Mouse (Mus musculus) limb, embryonic 14.5 days (tissue): ENCODE measurements at regions not wholly inside any gene's neighbourhood (a gene's known extent, or its start where the extent isn't known, plus 50 kb on each side); places are given as distances from the start of the nearest gene placed in this dataset.

ENCODE experiments used
- ATAC-seq: fragments of 200-750 bp; cut with Nextera tagmentation; 2 replicates; pipeline ENCODE4 v1.8.0; 2017; ENCODE audit warnings: low read depth, moderate number of reproducible peaks, moderate TSS enrichment; ENCODE audit not compliant: low FRiP score
- DNase-seq: peaks from one replicate; pipeline ENCODE4 v3.0.0-alpha.2; 2015; ENCODE audit warnings: low spot score
- H3K27ac ChIP-seq: fragments of 300-500 bp; sonication (generic); replicated peaks from 2 replicates; pipeline ENCODE4 v1.5.1; 2014; ENCODE audit warnings: low read depth, mild to moderate bottlenecking, low read length, moderate library complexity, mixed read lengths
- H3K27me3 ChIP-seq: fragments of 300-500 bp; sonication (generic); 2 replicates; pipeline ENCODE4 v1.6.1; 2014; ENCODE audit warnings: low read length, mixed read lengths; ENCODE audit not compliant: control insufficient read depth, insufficient read depth
- H3K36me3 ChIP-seq: fragments of 300-500 bp; sonication (generic); 2 replicates; pipeline ENCODE4 v1.6.1; 2014; ENCODE audit warnings: mild to moderate bottlenecking, low read length, moderate library complexity, mixed read lengths; ENCODE audit not compliant: control insufficient read depth, insufficient read depth
- H3K4me1 ChIP-seq: fragments of 300-500 bp; sonication (generic); 2 replicates; pipeline ENCODE4 v1.6.1; 2014; ENCODE audit warnings: antibody characterized with exemption, low read length, mixed read lengths; ENCODE audit not compliant: control insufficient read depth, insufficient read depth
- H3K4me2 ChIP-seq: fragments of 300-500 bp; sonication (generic); replicated peaks from 2 replicates; pipeline ENCODE4 v1.6.1; 2014; ENCODE audit warnings: low read depth, mild to moderate bottlenecking, low read length, moderate library complexity; ENCODE audit not compliant: severe bottlenecking
- H3K4me3 ChIP-seq: fragments of 300-500 bp; sonication (generic); replicated peaks from 2 replicates; pipeline ENCODE4 v1.5.1; 2014; ENCODE audit warnings: low read length
- H3K9ac ChIP-seq: fragments of 300-500 bp; sonication (generic); 2 replicates; pipeline ENCODE4 v1.6.1; 2014; ENCODE audit warnings: mild to moderate bottlenecking, low read depth, low read length, moderate library complexity; ENCODE audit not compliant: severe bottlenecking
- H3K9me3 ChIP-seq: fragments of 300-500 bp; sonication (generic); 2 replicates; pipeline ENCODE4 v1.6.1; 2016; ENCODE audit warnings: low read length; ENCODE audit not compliant: control insufficient read depth
- POLR2A ChIP-seq: fragments of 200-500 bp; IDR thresholded peaks from 2 replicates; pipeline ENCODE4 v1.8.0; 2012; ENCODE audit warnings: inconsistent platforms, mild to moderate bottlenecking, moderate library complexity, borderline replicate concordance; ENCODE audit not compliant: insufficient read depth, insufficient read length; ENCODE audit errors: extremely low read depth
- WGBS: fragments of 180-500 bp; shearing (Covaris S2); extraction: QIAGEN DNeasy Blood & Tissue Kit; methylation state at CpG from one replicate; pipeline ENCODE4 v1.1.7; 2014; 5-methylcytosine and 5-hydroxymethylcytosine counted together

DNA sequence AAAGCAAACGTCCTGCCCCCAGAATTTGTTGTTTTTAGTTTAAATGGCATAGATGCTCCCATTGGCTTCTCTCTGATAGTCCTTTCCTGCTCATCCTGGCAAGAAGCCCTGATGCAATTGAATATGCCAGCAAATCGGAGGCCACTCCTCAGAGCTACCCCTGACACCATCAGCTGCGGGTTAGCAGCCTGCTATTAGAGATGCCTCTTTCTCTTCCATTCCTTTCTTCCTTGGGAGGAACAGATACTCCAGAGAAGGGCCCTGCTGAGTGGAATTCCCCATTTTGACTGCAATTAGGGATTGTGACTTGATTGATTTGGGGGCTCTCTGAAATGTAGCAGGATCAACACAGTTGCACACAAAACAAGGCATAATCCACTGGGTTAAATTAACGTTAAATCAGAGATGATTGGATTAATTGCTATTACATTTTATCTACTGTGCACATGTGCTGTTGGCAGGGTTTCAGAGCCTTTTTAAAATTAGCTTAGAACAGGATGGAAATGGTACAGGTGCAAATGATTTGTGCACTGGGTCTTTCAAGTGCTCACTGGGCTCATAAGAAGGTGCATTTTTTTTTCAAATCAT is 303.3 kb upstream of the Fam92a start:
- H3K9ac ChIP-seq = no peak overlapping the region
- H3K4me2 ChIP-seq = no peak overlapping the region
- DNase-seq (no peak), ATAC-seq (no peak)
- no peak overlapping the region for H3K27ac ChIP-seq
- WGBS = 74% methylated on average over 4 of the region's 4 CpGs
- no peaks in the 10 kb centered on the region for H3K36me3 ChIP-seq
- no peaks in the 10 kb centered on the region for H3K27me3 ChIP-seq
- H3K9me3 ChIP-seq = no peaks in the 10 kb centered on the region
- peaks cover 7% of the 10 kb centered on the region; the same call in 1 of the 2 replicates for H3K4me1 ChIP-seq
- TF ChIP-seq POLR2A = no peak
- H3K4me3 ChIP-seq = no peak overlapping the region

- no peak overlapping the region for H3K27ac ChIP-seq
- no peak overlapping the region for H3K4me3 ChIP-seq
- peaks cover 7% of the 10 kb centered on the region; the same call in 1 of the 2 replicates for H3K4me1 ChIP-seq
- no peak overlapping the region for H3K9ac ChIP-seq
- no peaks in the 10 kb centered on the region for H3K36me3 ChIP-seq
- DNase-seq (no peak), ATAC-seq (no peak)
- WGBS = 9% methylated on average over 1 of the region's 1 CpGs
- H3K9me3 ChIP-seq = no peaks in the 10 kb centered on the region
- no peak overlapping the region for H3K4me2 ChIP-seq
- TF ChIP-seq POLR2A = no peak
- H3K27me3 ChIP-seq = no peaks in the 10 kb centered on the region
Measured at GRCm38 (mm10) chr4:12474421-12474820, 302.6 kb upstream of the Fam92a start.

DNA sequence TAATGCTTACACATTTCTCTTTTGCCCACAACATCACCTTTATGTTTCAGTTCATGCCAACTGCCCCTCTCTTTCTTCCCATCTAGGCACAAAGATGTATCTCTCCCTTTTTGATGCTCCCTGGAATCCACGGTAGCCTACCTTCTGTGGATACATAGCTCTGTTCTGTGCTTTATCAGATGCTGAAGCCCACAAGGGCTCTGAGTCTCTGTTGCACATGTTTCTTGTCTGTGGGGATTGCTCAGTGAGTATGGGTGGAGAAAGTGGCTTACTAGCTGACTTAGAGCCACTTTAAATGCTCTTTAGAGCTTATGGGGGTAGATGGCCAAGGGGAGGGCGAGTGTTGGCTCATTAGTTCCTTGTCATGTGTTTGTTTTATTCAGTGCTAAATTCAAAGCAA is 289.9 kb upstream of the Fam92a start:
- Histone ChIP-seq H3K4me1 (peaks cover 7% of the 10 kb centered on the region; the same call in 1 of the 2 replicates), H3K9ac (no peak overlapping the region), H3K27me3 (no peaks in the 10 kb centered on the region), H3K4me3 (no peak overlapping the region), H3K4me2 (no peak overlapping the region), H3K27ac (no peak overlapping the region), H3K9me3 (no peaks in the 10 kb centered on the region), H3K36me3 (no peaks in the 10 kb centered on the region)
- TF ChIP-seq POLR2A = no peak
- 83% methylated on average over 2 of the region's 2 CpGs for WGBS
- ATAC-seq (no peak), DNase-seq (no peak)

DNA sequence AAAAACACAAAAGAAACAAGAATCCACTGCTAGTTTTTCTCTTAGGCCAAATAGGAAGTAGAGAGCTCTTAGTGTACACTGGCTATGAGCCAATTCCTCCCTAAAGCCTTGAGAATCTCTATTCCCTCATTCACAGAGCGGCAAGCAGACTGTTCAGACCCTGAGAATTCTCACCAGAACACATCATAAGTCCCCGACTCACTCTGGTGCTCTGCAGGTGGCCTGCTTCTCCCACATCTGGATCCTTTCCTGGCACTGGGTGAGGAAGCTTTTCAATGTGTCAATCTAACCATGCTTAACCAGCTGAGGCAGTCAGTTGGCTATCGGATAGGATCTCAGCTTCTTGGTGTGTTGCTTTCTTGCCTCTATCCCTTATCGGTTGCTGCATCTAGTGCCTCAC is 289.4 kb upstream of the Fam92a start:
- H3K27me3 ChIP-seq = no peaks in the 10 kb centered on the region
- H3K36me3 ChIP-seq = no peaks in the 10 kb centered on the region
- no peak overlapping the region for H3K4me2 ChIP-seq
- H3K9ac ChIP-seq = no peak overlapping the region
- ATAC-seq (no peak), DNase-seq (peak; percentile 77)
- no peaks in the 10 kb centered on the region for H3K9me3 ChIP-seq
- no peak overlapping the region for H3K4me3 ChIP-seq
- 46% methylated on average over 4 of the region's 4 CpGs for WGBS
- no peak for TF ChIP-seq POLR2A
- H3K4me1 ChIP-seq = peaks cover 7% of the 10 kb centered on the region; the same call in 1 of the 2 replicates
- H3K27ac ChIP-seq = no peak overlapping the region

GRCm38 (mm10) chr4:12457978-12458597 is 286.3 kb upstream of the Fam92a start:
- Histone ChIP-seq H3K9ac (no peak overlapping the region), H3K27me3 (no peaks in the 10 kb centered on the region), H3K36me3 (no peaks in the 10 kb centered on the region), H3K4me2 (no peak overlapping the region), H3K27ac (no peak overlapping the region), H3K4me1 (peaks cover 7% of the 10 kb centered on the region; the same call in 1 of the 2 replicates), H3K9me3 (no peaks in the 10 kb centered on the region), H3K4me3 (no peak overlapping the region)
- WGBS = 81% methylated on average over 8 of the region's 8 CpGs
- no peak for ATAC-seq
- no peak for TF ChIP-seq POLR2A
- DNase-seq = no peak

DNA sequence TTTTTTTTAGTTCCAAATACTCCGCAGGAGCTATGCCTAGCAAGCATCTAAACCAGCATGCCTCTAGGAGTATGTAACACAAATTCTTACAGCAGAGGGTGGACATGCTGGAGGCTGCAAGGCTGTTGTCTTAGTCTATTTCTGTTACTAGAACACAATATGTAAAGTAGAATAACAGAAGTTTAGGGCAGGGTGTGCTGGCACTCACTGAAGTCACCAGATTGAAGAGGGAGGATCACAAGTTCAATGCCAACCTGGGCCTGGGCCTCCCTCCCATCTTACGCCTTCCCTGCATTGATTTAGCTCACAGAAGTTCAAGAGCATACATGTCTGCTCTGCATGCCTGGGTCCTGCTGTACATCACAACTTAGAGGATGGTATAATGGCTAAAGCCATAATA is 280.3 kb upstream of the Fam92a start:
- 88% methylated on average over 2 of the region's 2 CpGs for WGBS
- Histone ChIP-seq H3K27me3 (no peaks in the 10 kb centered on the region), H3K27ac (no peak overlapping the region), H3K9ac (no peak overlapping the region), H3K4me1 (no peaks in the 10 kb centered on the region), H3K9me3 (no peaks in the 10 kb centered on the region), H3K4me3 (no peak overlapping the region), H3K4me2 (no peak overlapping the region), H3K36me3 (no peaks in the 10 kb centered on the region)
- no peak for DNase-seq
- ATAC-seq = no peak
- TF ChIP-seq POLR2A = no peak
